Mouse (Mus musculus): ENCODE data around the gene Rtn1.

GRCm38 (mm10) chr12:72407721-72408110 is 1.1 kb downstream of the Rtn1 start:
- no peak for TF ChIP-seq POLR2A (IDR thresholded peaks at IDR 0.05; ENCODE audit: borderline replicate concordance, extremely low read depth, insufficient read depth, insufficient read length, poor library complexity, severe bottlenecking)
- no peak for TF ChIP-seq CTCF (IDR thresholded peaks at IDR 0.05; ENCODE audit: borderline replicate concordance, extremely low read depth, insufficient read depth, insufficient read length)
